Mouse (Mus musculus) erythroblast, embryonic 14.5 days (primary cell): ENCODE results near the gene Tnr. TPM values are rescaled to one million over a fixed set of nuclear protein-coding genes. Genes with fewer than 3 reads are reported as not detected.

Source experiments
- H3K27me3 ChIP-seq: 2 replicates; pipeline ENCODE4 v1.6.1; 2012; ENCODE audit warnings: inconsistent platforms; ENCODE audit not compliant: control insufficient read depth
- H3K36me3 ChIP-seq: 2 replicates; pipeline ENCODE4 v1.6.1; 2012; ENCODE audit warnings: mild to moderate bottlenecking, inconsistent platforms; ENCODE audit not compliant: control insufficient read depth
- H3K4me1 ChIP-seq: 2 replicates; pipeline ENCODE4 v1.6.1; 2012; ENCODE audit warnings: inconsistent platforms; ENCODE audit not compliant: control insufficient read depth
- H3K4me3 ChIP-seq: replicated peaks from 2 replicates; pipeline ENCODE3; 2012; ENCODE audit warnings: moderate library complexity, mild to moderate bottlenecking, inconsistent platforms
- H3K9me3 ChIP-seq: 2 replicates; pipeline ENCODE4 v1.6.1; 2012; ENCODE audit warnings: low read length, inconsistent platforms, mixed read lengths; ENCODE audit not compliant: control insufficient read depth
- GATA1 ChIP-seq: IDR thresholded peaks from 2 replicates; pipeline ENCODE4 v1.6.1; 2012; ENCODE audit warnings: low read length, inconsistent platforms, mixed read lengths
- TAL1 ChIP-seq: IDR thresholded peaks from 3 replicates; pipeline ENCODE4 v1.6.1; 2012; ENCODE audit warnings: low read length, inconsistent platforms, mixed read lengths
- polyA plus RNA-seq: library from polyadenylated mRNA; stranded (reverse); fragments of >175 nt; gene quantifications from 2 replicates; pipeline ENCODE4 v1.2.3, GENCODE M21; 2012

Gene Tnr
- polyA plus RNA-seq, 1 experiment = not detected

GRCm38 (mm10) chr1:159716301-159716700 lies 192.7 kb downstream of the Tnr start:
- no peaks in the 10 kb centered on the region for H3K4me1 ChIP-seq
- no peak for TF ChIP-seq GATA1
- no peak for TF ChIP-seq TAL1
- H3K9me3 ChIP-seq = peaks cover 2% of the 10 kb centered on the region; the same call in 1 of the 2 replicates
- no peaks in the 10 kb centered on the region for H3K27me3 ChIP-seq
- no peaks in the 10 kb centered on the region for H3K36me3 ChIP-seq
- no peak overlapping the region for H3K4me3 ChIP-seq

- H3K4me1 ChIP-seq = no peaks in the 10 kb centered on the region
- no peak for TF ChIP-seq GATA1
- no peak for TF ChIP-seq TAL1
- no peaks in the 10 kb centered on the region for H3K36me3 ChIP-seq
Measured at GRCm38 (mm10) chr1:159717016-159717415, 193.4 kb downstream of the Tnr start.

GRCm38 (mm10) chr1:159723733-159724132 lies 200.2 kb downstream of the Tnr start:
- Histone ChIP-seq H3K27me3 (no peaks in the 10 kb centered on the region), H3K9me3 (peaks cover 5% of the 10 kb centered on the region; the same call in 1 of the 2 replicates), H3K4me3 (no peak overlapping the region), H3K36me3 (no peaks in the 10 kb centered on the region), H3K4me1 (no peaks in the 10 kb centered on the region)
- no peak for TF ChIP-seq TAL1
- no peak for TF ChIP-seq GATA1

More at GRCm38 (mm10) chr1:159717016-159717415, 193.4 kb downstream of the Tnr start:
- H3K9me3 ChIP-seq = peaks cover 2% of the 10 kb centered on the region; the same call in 1 of the 2 replicates
- H3K4me3 ChIP-seq = no peak overlapping the region
- no peaks in the 10 kb centered on the region for H3K27me3 ChIP-seq

- Histone ChIP-seq H3K9me3 (peaks cover 5% of the 10 kb centered on the region; the same call in 1 of the 2 replicates), H3K27me3 (no peaks in the 10 kb centered on the region), H3K4me1 (no peaks in the 10 kb centered on the region), H3K4me3 (no peak overlapping the region), H3K36me3 (no peaks in the 10 kb centered on the region)
- no peak for TF ChIP-seq TAL1
- TF ChIP-seq GATA1 = no peak
Measured at GRCm38 (mm10) chr1:159729270-159729669, 205.7 kb downstream of the Tnr start.

GRCm38 (mm10) chr1:159730826-159731225 lies 207.3 kb downstream of the Tnr start:
- TF ChIP-seq TAL1 (no peak), GATA1 (no peak)
- Histone ChIP-seq H3K4me3 (no peak overlapping the region), H3K9me3 (no peaks in the 10 kb centered on the region), H3K4me1 (no peaks in the 10 kb centered on the region), H3K27me3 (no peaks in the 10 kb centered on the region), H3K36me3 (no peaks in the 10 kb centered on the region)

GRCm38 (mm10) chr1:159735099-159735498 lies 211.5 kb downstream of the Tnr start:
- Histone ChIP-seq H3K4me1 (no peaks in the 10 kb centered on the region), H3K27me3 (no peaks in the 10 kb centered on the region), H3K36me3 (no peaks in the 10 kb centered on the region), H3K9me3 (no peaks in the 10 kb centered on the region), H3K4me3 (no peak overlapping the region)
- TF ChIP-seq GATA1 (no peak), TAL1 (no peak)

- no peaks in the 10 kb centered on the region for H3K9me3 ChIP-seq
- no peak overlapping the region for H3K4me3 ChIP-seq
- no peaks in the 10 kb centered on the region for H3K27me3 ChIP-seq
- no peaks in the 10 kb centered on the region for H3K4me1 ChIP-seq
- no peaks in the 10 kb centered on the region for H3K36me3 ChIP-seq
- TF ChIP-seq TAL1 (no peak), GATA1 (no peak)
Measured at GRCm38 (mm10) chr1:159739478-159739877, 215.9 kb downstream of the Tnr start.

GRCm38 (mm10) chr1:159741237-159742002 lies 217.9 kb downstream of the Tnr start:
- H3K27me3 ChIP-seq = no peaks in the 10 kb centered on the region
- TF ChIP-seq TAL1 = no peak
- TF ChIP-seq GATA1 = no peak
- no peaks in the 10 kb centered on the region for H3K9me3 ChIP-seq
- no peaks in the 10 kb centered on the region for H3K36me3 ChIP-seq
- H3K4me1 ChIP-seq = no peaks in the 10 kb centered on the region
- no peak overlapping the region for H3K4me3 ChIP-seq

GRCm38 (mm10) chr1:159742003-159742274 lies 218.4 kb downstream of the Tnr start:
- Histone ChIP-seq H3K27me3 (no peaks in the 10 kb centered on the region), H3K4me1 (no peaks in the 10 kb centered on the region), H3K4me3 (no peak overlapping the region), H3K36me3 (no peaks in the 10 kb centered on the region), H3K9me3 (no peaks in the 10 kb centered on the region)
- TF ChIP-seq TAL1 (no peak), GATA1 (no peak)
